Mouse (Mus musculus) MN1 (cell line): ENCODE measurements around the gene Cptp.
A peak's percentile ranks its signal among the peaks of the same experiment; 100 is the strongest.

ENCODE experiments used
- DNase-seq: peaks from one replicate; pipeline ENCODE4 v3.0.0-alpha.2; 2016; ENCODE audit warnings: low spot score

Cptp gene

GRCm38 (mm10) chr4:155869317-155870033, at the start of gene Cptp, which contains the start of gene Ints11:
Gene Cptp, minus strand, starts transcription at chr4:155869440.
Gene Ints11, plus strand, starts transcription at chr4:155869546.
- peak; percentile 97 for DNase-seq

- DNase-seq: no peak
Measured at GRCm38 (mm10) chr4:155908751-155909150, 39.5 kb upstream of the Cptp start.

DNA sequence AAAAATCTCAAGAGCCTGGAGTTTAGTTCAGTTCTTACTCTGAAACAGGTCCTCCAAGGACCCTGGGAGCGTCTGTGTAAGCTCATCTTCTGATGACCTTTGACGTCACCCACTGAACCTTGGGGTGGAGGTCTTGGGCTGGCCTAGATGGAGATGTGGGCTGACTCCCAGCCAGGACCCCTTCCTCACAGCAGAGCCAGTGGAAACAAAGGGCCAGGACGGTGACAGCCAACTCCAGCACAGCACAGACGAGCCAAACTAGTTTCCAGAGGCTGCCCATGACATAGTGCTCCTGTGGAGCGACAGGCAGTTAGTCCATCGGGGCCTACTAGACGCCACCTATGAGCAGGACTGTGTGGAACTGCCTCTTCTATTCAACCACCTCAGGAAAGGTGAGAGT, 39.0 kb upstream of the Cptp start:
- DNase-seq: no peak

DNA sequence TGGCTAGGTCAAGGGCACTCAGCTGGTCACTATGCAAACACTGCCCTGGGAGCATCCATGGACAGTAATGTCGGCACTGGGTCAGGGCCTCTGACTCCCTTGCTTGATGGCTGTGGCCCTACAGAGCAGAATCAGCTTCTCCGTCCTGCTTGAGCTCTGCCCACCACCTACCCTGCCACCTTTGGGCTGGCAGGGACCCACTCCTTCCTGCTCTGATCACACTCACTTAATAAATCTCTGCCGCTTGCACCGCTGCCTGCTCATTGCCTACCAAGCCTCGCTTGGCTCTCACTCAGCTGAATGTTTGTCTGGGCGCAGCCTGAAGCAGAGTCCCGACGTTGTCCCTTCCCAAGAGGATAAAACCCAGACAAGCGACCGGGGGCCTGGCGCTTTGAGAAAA, 37.8 kb upstream of the Cptp start:
- no peak for DNase-seq

GRCm38 (mm10) chr4:155906125-155906524, 36.9 kb upstream of the Cptp start:
- no peak for DNase-seq

- no peak for DNase-seq
Measured at GRCm38 (mm10) chr4:155905634-155906033, 36.4 kb upstream of the Cptp start.

GRCm38 (mm10) chr4:155904318-155905102, 35.3 kb upstream of the Cptp start:
- no peak for DNase-seq

- DNase-seq: no peak
Measured at GRCm38 (mm10) chr4:155903246-155903645, 34.0 kb upstream of the Cptp start.

DNA sequence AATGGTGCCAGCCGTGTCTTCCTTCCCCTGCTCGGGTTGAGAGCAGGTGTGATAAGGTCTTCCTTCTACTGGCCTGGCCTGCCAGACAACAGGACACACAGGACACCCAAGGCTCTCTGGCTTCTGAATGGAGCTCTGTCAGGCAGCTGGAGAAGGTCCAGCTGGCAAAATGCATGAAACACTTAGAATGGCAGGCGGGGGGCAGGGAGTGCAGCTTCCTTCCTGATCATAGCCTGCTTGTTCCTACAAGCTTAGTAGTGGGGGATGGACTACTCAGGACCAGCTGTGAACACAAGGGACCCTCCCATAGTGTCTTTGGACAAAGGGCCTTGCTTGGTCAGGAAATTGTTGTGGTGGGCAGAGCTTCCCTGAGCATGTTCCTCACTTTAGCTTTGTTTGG, 32.0 kb upstream of the Cptp start:
- DNase-seq: peak; percentile 77

- DNase-seq: no peak
Measured at GRCm38 (mm10) chr4:155899355-155899754, 30.1 kb upstream of the Cptp start.

GRCm38 (mm10) chr4:155898318-155898717, 29.1 kb upstream of the Cptp start:
- peak; percentile 36 for DNase-seq

- DNase-seq: no peak
Measured at GRCm38 (mm10) chr4:155896461-155896860, 27.2 kb upstream of the Cptp start.

DNA sequence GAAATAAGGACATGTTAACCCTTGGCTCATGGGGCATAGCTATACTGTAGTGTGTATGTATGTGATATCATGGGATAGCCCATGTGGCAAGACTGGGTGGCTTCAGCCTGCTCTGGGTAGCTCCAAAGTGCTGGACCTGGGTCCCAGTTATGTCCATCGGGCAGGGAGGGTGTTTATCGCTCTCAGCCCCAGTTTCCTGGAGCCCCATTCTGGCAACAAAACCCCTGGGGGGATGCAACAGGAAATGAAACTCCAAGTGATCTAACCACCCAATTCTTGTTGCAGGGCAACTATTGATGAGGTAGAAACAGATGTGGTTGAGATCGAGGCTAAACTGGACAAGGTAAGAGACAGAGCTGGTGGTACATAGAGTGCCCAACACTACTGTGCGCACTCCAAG, 26.6 kb upstream of the Cptp start:
- DNase-seq: no peak

GRCm38 (mm10) chr4:155895216-155895615, 26.0 kb upstream of the Cptp start:
- peak; percentile 78 for DNase-seq

- DNase-seq: peak; percentile 74
Measured at GRCm38 (mm10) chr4:155894311-155894881, 25.2 kb upstream of the Cptp start.

DNA sequence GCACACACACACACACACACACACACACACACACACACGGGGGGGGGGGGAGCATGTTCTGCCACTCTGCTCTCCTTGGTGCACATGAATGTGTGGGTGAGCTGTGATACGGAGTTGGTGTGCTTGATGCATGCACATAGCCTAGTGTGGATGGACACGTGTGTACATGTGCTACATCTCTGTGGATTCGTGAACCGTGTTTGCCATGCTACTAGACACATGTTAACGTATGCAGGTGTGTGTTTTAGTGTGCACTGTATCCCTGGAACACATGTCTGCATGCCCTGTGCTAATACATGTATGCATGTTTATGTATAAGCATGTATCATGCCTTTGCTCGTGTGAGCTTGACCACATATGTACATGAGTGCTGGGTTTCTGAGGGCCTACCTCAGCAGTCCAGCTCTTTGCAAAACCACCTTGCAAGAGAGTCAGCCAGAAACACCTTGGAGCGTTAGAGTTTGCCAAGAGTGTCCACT, 24.0 kb upstream of the Cptp start:
- DNase-seq: no peak

DNA sequence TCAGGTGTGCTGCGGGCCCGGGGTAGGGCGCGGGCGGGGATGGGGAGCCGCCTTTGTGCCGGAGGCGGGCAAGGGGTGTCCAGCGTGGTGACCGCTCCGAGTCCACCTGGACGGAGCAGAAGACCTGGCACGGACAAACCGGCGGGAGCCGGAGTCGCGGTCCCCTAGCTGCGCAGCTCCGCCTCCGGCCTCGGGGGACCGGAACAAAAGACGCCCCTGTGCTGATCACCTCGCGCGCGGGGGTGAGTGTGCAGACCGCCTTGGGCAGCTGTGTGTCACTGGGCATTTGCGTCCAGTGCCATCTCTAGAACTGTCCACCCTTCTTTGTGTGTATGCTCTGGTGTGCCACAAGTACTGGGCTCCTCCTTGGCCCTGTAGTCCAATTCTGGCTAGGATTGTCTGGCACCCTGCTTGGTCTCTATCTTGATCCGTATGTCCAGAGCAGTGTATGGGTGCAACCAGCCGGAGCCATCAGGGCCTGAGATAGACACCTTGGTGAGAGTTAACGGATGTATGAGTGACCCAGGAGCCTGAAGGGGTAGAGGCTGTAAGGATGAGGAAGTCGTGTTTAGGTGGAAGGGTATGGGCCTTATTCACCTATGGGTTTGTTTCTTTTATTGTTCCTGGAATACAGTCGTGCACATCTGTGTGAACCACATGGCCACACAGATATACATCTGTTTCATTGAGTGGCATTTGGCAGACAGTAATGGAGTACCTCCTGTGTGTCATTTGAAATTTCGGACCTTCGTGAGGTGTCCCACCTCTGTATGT, 23.4 kb upstream of the Cptp start:
- peak; percentile 59 for DNase-seq

GRCm38 (mm10) chr4:155892017-155892416, 22.8 kb upstream of the Cptp start:
- peak; percentile 88 for DNase-seq

DNA sequence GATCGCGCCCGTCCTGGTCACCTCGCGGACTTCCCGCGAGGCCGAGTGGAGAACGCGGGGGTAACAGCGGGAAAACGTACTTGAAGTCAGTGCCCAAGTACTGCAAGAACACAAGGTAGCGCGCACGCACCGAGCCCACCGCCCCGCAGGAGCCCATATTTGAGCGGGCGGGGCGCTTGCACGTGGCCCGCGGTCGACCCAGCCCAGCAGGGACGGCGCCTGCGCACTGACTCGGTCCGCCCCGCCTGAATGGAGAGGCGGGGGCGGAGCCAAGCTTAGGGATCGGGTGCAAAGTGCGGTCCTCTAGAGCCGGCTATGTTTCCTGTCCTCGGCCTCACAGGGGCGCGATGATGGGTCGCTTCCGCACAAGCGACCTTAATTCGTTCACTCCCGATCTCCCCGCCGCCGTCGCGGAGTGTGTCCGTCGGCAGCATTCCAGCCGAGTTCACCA, 22.3 kb upstream of the Cptp start, which contains the start of the genes Pusl1 and Acap3:
Gene Pusl1 (minus strand): TSS at position 231 of the 451 bp plus-strand sequence.
Gene Acap3 (plus strand): TSS at position 272 of the 451 bp plus-strand sequence.
- peak; percentile 97 for DNase-seq

DNA sequence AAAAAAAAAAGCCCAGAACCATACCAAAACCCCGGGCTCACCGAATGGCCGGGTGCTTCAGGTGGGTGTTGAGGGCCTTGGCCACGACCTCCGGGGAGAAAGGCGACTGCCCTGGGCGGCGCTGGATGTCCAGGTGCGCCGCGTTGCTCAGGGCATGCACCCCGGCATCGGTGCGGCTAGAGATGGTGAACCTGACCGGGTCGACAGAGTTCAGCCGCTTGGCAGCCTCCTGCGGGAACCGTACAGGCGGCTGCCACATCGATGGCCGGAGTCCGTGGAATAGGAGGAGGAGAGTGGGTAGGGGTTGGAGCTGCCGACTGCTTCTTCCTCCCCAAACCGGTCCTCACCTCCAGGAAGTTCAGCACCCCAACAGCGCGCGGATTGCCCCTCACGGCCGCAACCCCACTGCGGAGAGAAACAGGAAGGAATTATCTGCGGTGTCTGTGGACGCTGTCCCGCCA, 21.8 kb upstream of the Cptp start:
- DNase-seq: no peak

- DNase-seq: no peak
Measured at GRCm38 (mm10) chr4:155889316-155889715, 20.1 kb upstream of the Cptp start.

- no peak for DNase-seq
Measured at GRCm38 (mm10) chr4:155888181-155888580, 18.9 kb upstream of the Cptp start.
